Mouse (Mus musculus): Measurements from ENCODE around the gene Nxpe4.
A peak's percentile ranks its signal among the peaks of the same experiment; 100 is the strongest.
"Not testable (repeated sequence)": the region's sequence is repeated elsewhere in the genome, so short reads cannot be mapped to it uniquely, and the experiment has no call there.

Nxpe4 gene

DNA sequence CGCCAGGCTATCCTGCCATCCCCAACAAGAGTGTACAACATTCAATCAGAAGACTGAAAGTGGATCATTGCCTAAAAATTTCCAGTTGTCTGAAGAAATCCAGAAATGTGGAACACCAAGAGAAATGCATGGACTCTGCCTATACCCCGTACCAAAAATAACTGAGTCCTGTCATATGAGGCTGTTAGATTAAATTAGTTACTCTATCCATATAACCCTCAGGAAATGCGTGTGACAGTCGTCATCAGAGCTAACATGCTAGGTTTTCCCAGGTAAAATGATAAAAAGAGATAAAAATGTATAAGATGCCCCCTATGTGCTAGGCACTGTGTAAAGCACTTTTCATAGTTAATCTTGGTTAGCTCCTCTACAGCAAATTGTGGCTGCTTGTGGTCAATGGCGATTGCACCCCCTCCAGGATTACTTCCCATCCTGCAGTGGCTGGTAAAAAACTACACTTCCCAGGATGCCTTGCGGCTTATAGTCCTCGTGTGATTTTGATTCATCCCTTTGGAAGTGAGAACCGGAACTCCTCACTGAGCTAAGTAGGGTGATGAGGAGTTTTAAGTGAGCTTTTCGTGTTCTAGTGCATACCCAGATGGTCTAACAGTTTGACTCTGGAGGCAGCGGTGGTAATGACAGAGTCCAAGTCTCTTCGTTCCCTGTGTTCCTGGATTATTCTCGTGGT, at the start of gene Nxpe4:
Gene Nxpe4, plus strand, starts transcription at position 519 of the 688 bp plus-strand sequence.
- peak; percentile 67 for DNase-seq (ENCODE audit: low read depth, low spot score)

DNA sequence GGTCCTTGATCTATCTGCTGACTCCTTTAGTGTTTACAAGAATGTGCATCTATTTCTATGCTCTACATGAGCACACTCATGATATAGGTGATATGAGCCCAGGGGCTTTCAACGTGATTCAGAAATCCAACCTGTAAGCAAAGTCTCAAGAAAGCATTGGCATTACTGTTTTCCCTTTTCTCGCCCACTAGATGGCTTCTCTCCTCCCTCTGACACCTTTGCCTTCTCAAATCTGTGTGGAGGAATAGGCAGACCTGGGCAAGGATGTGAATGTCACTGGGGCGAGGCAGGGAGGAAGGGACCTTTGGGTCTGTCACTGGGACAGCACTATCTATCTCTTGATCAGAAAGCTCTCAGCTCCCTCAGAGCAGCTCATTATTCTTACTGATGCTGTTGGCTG, 35.0 kb upstream of the Nxpe4 start:
- no peak for DNase-seq (ENCODE audit: low read depth, low spot score)

DNA sequence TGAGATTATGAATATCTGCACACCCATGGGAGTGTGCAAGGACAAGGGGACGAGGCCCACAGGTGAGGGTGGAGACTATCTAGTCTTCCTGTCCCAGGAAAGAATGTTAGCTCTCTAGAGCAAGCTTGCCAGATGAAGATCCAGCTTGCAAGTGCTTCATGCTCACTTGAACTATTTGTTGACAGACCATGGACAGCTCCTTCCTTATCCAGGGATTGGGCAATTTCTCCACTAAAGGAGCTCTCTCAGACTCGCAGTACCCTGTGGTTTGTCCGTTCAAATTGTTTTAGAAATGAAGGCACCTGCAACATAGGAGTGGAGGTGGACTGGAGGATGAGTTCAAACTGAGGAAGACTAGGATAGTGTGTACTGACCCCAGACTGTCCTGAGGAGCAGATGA, 24.3 kb upstream of the Nxpe4 start:
- DNase-seq (ENCODE audit: low read depth, low spot score): no peak

DNA sequence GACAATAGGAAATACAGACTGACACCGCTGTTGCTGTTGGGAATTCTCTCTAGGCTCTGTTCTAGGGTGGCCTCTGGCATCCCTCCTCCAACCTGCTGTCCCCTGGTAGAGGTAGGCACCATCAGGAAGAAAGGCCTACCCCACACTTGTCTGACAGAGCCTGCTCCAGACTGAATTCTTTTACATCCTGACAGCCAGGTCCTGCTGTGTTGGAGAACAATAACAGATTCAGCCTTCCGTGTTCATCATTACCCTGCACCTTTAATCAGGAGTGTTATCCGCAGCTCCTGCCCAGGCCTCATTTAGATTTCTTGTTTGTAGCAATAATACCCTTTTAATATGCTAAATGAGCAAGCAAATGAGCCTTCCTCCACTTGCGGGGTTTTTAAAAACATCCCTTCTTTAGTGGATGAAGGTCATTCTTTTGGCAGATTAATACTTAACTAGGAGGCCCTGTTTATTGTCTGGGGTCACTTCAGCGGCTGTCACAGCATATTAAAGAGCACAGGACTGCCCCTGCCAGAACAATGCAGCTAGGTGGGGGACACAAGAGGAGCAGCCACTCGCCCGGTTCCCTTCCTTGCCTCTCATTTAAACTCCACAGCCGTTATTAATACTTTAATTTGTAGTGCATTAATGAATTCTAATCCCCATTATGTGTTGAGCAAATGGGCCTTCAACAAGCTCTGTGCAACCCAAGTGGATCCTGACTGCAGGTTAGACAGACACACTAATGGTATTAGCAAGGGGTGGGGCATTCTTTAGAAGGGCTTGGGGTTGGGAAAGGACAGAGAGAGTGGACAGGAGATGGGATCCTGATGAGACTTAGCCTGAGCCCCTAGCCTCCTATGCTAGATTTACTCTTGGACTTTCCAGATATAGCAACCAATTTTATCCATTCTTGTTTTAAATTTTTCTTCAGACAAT, 21.1 kb upstream of the Nxpe4 start:
- no peak for DNase-seq (ENCODE audit: low read depth, low spot score)

DNA sequence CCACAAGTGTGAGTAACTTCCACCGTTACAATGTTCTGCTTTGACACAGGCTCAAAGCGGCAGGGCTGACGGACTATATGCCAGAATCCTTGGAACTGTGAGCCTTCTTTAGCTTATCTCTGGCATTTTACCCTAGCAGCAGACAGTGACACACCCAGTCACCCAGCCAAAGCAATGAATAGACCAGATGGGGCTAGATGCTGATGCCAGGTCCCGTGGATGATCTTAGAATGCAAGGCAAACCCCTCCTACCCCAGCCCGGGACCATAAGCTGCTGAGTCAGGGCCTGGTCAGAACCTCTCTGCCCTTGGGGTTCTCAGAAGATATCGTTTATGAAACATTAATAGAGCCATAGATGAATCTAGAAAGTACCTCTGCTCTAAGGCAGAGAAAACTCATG, 19.2 kb upstream of the Nxpe4 start:
- DNase-seq (ENCODE audit: low read depth, low spot score): no peak

DNA sequence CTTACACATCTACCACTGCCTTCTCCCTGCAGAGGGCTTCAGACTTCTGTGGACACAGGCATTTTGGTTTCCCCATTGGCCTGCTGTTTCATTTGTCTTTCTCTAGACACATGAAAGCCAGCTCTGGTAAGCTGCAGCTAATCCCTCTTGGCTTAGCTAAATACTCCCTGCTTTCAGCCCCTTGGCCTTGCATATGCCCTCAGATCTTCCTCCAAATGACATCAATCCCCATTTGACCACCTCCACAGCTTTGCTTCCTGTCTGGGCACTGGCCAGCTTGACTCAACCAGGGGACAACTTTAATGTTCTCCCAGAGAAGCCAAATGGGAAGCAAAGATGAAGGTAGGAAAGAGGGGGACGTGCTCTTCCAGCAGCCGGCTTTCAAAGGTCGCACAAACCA, 15.1 kb upstream of the Nxpe4 start:
- no peak for DNase-seq (ENCODE audit: low read depth, low spot score)

DNA sequence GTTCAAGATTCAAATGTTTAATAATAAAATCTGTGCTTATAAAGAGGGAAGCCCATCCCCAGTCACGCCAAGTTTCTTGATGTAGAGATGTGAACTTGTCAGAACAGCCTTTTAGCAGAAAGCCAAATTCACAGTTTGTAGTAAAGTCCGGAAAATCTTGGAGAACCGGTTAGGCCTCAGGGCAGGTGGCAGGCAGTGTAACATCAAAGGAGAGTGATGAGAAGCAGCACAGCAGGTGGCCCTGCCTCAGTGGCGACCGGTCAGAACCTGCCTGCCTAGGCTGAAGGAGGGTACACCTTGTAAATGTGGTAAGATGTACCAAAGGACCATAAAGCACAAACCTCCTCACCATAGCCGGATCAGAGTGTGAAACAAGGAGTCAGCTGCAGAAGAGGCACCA, 4.7 kb downstream of the Nxpe4 start:
- not testable (repeated sequence) for DNase-seq (ENCODE audit: low read depth, low spot score)

DNA sequence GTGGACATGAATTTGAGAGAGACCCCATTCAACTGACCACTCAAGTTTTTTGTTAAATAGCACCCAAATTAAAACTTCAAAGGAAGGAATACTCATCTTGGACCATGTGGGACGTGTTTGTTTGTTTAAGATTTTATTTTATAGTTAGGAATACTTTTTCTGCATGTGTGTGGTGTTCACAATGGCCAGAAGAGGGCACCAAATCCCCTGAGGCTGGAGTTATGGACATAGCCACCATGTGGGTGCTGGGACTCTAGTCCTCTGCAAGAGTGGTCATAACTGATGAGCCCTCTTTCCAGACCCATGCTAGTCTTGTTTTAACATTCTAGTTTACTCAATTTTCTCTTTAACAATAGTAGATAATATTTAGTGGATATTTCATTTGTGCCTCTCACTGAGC, 14.9 kb downstream of the Nxpe4 start:
- DNase-seq (ENCODE audit: low read depth, low spot score): peak; percentile 41

DNA sequence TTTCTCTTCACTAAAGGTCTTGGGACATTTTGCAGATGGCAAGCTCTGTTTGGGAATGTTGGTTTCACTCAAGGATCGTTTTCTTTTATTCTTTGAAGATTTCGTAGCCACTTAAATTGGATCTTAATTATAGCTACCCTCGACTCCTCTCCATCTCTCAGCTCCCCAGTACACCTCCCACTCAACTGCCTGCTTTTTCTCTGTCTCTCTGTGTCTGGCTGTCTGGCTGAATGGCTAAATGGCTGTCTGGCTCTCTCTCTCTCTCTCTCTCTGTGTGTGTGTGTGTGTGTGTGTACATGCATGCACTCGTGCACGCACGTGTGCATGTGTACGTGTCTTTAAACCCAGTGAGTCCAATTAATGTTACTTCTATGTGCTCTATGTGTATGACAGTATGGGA, 19.5 kb downstream of the Nxpe4 start:
- no peak for DNase-seq (ENCODE audit: low read depth, low spot score)

DNA sequence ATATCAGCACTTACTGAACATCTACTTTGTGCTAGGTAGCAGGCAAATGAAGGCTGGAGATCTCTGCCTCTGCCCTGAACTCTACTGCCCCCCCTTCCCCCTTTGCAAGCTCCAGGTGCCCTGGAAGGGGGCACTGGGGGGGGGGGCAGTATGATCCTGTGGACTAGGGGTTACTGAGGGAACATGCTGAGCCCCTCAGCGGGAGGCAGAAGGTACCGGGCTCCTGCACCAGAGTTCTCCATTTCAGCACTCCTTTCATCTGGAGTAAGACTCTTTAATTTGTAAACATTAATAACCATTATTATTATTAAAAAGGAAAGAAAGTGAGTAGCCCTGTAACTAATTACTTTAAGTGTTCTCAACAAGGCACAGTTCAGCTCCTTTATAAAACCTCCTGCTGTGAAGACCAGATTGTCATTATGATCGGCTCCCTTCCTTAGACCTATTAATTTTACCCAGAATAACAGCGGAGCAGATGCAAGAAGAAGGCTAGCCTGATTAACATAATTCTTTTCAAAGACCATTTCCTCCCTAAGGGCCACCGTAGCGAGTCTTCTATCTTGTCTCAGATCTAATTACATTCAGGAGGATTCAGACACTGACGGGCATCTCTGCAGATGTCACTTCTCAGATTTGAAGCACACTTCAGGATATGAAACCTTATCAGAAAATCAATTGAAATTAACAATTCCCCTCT, 21.0 kb downstream of the Nxpe4 start:
- no peak for DNase-seq (ENCODE audit: low read depth, low spot score)

DNA sequence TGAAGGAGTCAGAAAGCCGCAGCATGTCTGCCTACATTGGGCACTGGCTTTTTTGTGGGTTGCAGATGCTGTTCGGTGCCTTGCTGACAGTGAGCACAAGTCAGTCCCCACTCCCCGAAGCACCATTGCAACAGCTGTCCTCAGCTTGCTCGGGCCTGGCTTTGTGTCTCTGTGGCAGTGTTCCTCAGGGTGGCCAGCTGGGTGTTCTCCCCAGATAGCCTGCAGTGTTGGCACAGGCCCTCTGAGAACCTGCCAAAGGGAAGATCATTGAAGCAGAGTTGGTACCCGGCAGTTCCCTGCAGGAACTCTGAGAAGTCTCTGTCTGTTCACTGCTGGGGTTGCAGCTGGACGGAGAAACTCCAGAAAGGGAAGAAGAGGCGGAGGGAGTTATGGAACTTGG, 22.5 kb downstream of the Nxpe4 start:
- DNase-seq (ENCODE audit: low read depth, low spot score): no peak

DNA sequence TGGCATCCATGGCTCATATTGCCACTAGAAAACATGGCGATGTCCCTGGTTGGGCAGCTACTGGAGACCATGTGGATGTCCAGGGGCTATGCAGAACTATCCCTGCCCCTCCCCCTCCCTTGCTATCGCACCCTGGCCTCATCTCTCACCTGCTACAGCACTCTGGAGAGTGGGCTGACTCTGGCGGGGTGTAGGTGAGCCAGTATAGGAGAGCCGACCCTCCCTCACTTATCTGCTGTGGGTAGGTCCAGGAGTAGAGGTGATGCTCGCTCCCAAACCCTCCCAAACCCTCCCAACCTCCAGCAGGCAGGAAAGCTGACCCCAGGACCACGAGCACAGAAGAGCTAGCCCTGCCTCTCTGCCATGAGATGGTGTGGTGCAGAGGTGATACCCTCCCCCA, 27.0 kb downstream of the Nxpe4 start:
- DNase-seq (ENCODE audit: low read depth, low spot score): no peak

DNA sequence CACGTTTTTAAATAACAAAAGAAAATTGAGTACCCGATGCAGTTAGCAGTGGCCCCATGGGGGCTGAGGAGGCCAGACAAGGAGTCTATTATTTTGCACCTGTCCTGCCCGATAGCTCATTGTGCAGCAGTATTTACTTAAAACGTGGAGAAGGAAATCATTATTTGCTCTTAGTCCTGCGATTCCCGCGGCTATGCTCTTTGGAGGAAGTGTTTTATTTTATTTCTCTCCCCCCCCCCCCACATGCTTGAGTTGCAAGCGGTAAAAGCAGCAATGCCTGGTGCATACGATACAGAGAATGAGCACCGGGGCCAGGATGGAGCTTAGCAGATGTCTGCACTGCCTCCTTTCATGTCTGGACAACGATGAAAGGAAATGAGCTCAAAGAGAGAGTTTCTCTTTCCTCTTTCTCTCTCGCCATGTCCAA, 35.6 kb downstream of the Nxpe4 start:
- DNase-seq (ENCODE audit: low read depth, low spot score): no peak

DNA sequence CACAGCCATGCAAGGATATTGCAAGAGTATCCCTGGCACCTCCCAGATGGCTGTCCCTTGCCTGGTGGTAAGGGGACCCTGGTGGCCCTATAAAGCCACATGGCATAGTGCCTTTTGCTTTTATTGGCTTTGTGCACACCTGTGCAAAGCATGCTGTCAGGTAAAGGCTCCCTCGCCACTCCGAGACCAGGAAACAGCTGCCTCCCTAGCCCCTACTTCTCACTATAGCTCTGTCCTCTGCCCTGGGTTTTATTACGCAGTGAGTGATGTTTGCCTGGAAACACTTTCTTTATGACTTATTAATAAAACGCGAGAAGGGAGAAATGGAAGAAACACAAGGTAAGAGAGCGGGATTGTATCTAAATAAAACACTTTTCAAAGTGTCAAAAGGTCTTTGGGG, 49.1 kb downstream of the Nxpe4 start:
- no peak for DNase-seq (ENCODE audit: low read depth, low spot score)

DNA sequence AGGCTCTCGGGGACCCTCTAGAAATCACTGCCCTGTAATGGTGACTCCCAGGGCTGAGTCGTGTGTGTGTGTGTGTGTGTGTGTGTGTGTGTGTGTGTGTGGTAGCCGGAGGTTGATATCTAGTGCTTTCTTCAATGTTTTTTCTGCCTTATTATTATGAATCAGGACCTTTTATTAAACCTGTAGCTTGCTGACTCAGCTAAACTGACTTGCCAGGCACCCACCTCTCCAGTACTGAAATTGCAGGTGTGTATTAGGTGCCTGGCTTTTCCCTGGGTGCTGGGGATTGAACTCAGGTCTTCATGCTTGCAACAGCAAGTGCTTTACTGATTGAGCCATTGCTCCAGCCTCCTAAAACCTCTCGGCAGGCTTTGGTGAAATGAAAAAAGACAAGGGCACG, 50.1 kb downstream of the Nxpe4 start:
- DNase-seq (ENCODE audit: low read depth, low spot score): no peak

DNA sequence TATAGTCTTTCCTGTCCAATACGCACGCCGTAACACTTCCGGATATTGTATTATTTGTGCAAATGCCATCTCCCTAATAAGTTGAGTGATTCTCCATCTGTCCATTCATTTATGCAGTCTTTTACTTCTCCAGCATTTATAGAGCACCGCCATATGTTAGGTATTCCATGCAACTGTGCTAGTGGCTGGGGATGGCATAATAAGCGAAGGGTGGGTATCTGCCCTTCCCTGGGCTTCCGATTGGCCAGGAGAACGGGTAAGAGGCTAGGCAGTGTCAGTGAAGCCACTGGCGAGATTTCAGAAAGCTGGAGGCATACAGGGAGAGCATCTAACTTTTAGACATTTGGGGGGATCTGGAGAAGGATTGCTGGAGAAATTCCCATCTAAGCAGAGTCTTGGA, 52.9 kb downstream of the Nxpe4 start:
- no peak for DNase-seq (ENCODE audit: low read depth, low spot score)

DNA sequence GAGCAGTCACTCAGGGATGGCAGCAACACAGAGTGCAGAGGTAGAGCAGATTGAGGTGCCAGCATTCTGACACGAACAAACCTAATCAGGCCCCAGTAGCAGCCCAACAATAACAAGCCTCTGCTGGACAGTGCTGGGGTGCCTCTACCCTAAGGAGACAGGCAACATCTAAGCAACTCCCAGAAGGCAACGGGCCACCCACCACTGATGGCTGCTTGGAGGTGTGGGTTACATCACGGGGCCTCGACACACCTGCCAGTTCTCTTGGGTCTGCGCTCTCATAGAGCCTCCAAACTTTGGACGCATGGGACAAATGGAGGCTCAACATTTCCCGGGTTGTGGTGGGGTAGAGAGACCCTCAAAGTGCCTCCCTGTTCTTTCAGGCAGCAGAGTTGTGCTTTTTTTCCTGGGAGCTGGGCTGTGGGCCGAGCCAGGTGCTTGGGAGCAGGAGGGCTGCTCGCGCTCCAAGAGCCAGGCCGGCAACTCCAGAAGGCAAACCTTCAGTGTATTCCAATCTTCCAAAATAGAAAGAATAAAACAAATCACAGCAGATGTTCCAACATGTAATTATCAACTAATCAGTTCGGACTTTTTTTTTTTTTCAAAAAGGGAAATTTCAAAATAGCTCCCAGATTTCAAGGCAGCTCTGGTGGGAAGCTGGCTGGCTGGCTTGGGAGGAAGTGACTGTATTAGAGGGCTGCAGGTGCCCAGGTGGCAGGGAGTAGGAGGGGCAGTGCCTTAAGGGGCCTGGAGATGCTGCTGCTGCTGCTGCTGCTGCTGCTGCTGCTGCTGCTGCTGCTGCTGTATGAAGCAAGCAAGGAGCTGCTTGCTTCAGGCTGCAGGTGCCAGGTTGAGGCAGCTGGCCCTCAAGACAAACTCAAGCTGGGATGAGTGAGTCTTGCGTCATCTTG, 54.5 kb downstream of the Nxpe4 start:
- DNase-seq (ENCODE audit: low read depth, low spot score): no peak

DNA sequence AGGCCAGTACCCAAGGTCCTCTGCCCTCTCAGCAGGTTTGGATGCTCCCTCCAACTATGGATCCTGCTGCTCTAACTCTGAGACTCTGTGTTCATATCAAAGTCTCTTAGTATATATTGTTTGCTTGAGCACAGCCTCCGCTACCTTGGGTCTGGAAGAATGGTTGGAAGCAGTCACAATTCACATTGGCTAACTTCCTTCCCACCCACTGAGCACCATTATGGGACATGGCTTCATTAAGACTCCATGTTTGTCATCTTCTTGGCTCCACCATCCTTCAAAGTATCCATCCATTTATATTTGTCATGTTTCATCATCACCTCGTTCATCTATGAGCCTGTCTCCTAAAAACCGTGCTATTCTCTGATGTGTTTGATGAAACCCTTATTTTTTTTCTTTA, 68.9 kb downstream of the Nxpe4 start:
- DNase-seq (ENCODE audit: low read depth, low spot score): no peak

DNA sequence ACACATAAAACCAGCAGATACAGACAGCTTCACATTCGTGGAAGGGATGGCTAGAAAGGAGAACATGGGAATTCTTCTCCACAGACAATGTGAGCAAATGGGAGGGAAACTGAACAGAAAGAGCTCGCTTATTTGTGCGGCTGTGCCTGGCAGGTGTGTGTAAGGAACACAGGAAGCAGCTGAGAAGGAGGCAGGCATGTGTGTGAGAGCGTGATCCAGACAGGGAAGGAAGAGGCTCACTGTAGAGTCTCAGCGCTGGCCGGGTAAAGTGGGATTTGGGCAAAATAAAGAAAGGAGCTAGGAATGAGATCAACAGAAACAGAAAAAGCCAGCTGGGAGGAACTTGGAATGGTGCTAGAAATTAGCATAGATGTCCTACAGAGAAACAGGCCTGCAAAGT, 74.6 kb downstream of the Nxpe4 start:
- DNase-seq (ENCODE audit: low read depth, low spot score): no peak

DNA sequence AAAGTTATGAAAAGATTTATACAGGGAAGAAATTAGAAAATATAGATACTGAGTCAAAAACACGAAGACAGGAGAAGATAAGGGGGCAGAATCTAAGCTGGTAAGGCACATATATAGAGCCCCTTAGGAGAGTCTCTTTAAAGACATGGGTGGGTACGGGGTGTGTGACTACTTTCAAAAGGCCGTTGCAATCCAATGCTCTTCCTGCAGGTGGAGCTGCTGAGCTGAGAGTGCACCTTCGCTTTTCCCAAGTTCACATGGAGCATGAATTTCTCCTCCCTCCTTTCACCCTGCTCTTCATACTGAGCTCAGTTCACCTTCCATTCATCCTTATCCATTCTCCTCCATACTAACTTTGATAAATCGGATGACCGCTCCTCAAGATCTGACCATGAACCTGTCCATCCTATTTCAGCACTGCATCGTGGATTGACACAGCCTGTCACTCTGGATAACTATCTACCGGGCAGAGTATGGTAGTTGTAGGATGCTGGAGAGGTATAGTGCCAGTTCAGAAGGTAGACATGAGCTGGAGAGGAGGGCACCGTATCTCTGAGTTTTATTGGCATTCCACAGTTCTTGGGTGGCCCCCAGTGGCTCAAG, 76.4 kb downstream of the Nxpe4 start:
- DNase-seq (ENCODE audit: low read depth, low spot score): peak; percentile 26

DNA sequence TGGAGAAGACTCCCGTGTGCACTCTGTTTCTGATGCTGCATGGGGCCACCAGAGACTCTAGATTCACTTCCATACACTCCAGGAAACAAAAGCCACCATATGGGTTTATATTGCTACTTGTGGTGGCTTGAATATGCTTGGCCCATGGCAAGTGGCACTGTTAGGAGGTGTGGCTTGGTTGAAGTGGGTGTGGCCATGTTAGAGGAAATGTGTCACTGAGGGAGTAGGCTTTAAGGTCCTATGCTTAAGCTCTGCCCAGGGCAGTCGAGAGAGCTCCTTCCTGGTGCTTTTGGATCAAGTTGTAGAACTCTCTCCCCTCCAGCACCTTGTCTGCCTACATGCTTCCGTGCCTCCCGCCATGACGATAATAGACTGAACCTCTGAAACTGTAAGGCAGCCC, 77.6 kb downstream of the Nxpe4 start:
- DNase-seq (ENCODE audit: low read depth, low spot score): no peak
